ENCODE assay signal across 8 mouse cellular contexts in the genomic region with DNA sequence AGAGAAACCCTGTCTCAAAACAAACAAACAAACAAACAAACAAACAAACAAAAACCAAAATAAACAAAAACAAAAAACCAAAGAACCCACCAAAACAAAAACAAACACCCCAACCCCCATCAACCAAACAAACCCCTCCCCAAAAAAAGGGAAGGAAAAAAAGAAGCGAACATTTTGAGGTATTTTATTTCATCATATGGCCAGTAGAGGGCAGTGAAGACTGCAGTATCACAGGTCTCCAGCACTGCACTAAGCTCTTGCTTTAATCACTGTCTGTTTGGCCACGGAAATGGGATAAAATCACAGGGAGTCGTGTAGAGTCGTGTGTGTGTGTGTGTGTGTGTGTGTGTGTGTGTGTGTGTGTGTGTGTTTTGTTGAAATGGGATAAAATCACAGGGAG. TPM values are rescaled to one million over a fixed set of nuclear protein-coding genes. Genes with fewer than 3 reads are reported as not detected.
DNase-seq lines count a peak whose midpoint lies in the region; ATAC-seq and TF ChIP-seq lines count a peak whose summit lies in the region.

No protein-coding gene starts in this region.

- H3K4me1 ChIP-seq in limb, embryonic 14.5 days (ENCODE audit: control insufficient read depth, insufficient read depth, low read length): no peaks in the 10 kb centered on the region
- H3K4me1 ChIP-seq in limb, embryonic 10.5 days: peaks cover 17% of the 10 kb centered on the region

- H3K9me3 ChIP-seq in limb, embryonic 14.5 days (ENCODE audit: control insufficient read depth, low read length): no peaks in the 10 kb centered on the region
- no peaks in the 10 kb centered on the region for H3K9me3 ChIP-seq in limb, embryonic 10.5 days (replicated peaks)

- no peak overlapping the region for H3K4me3 ChIP-seq in limb, embryonic 14.5 days (replicated peaks; ENCODE audit: low read length)
- H3K4me3 ChIP-seq in limb, embryonic 10.5 days: no peak overlapping the region

- no peak overlapping the region for H3K27ac ChIP-seq in limb, embryonic 14.5 days (replicated peaks; ENCODE audit: low read depth, low read length)
- H3K27ac ChIP-seq in limb, embryonic 10.5 days: no peak overlapping the region

- no peak for ATAC-seq in limb, embryonic 14.5 days (ENCODE audit: low FRiP score, low read depth)

- no peak overlapping the region for H3K4me2 ChIP-seq in limb, embryonic 14.5 days (replicated peaks; ENCODE audit: low read depth, low read length, severe bottlenecking)

- peaks cover 11% of the 10 kb centered on the region; the same call in 1 of the 2 replicates for H3K36me3 ChIP-seq in limb, embryonic 14.5 days (ENCODE audit: control insufficient read depth, insufficient read depth, low read length)
- peaks cover 35% of the 10 kb centered on the region for H3K36me3 ChIP-seq in limb, embryonic 10.5 days

- H3K9ac ChIP-seq in limb, embryonic 14.5 days (ENCODE audit: low read depth, low read length, severe bottlenecking): no peak overlapping the region

- no peaks in the 10 kb centered on the region for H3K27me3 ChIP-seq in limb, embryonic 14.5 days (ENCODE audit: control insufficient read depth, insufficient read depth, low read length)
- no peaks in the 10 kb centered on the region for H3K27me3 ChIP-seq in limb, embryonic 10.5 days (ENCODE audit: low read depth, poor library complexity, severe bottlenecking)

- peak; percentile 5 for DNase-seq in cerebellum, adult 9-11 months
- DNase-seq in cerebellum, adult 11-12 months: no peak
- DNase-seq in limb, embryonic 14.5 days (ENCODE audit: low spot score): peak; percentile 89
- no peak for DNase-seq in limb, embryonic 10.5 days (ENCODE audit: low spot score)
- peak; percentile 79 for DNase-seq in NIH3T3 (ENCODE audit: low read depth)
- DNase-seq in induced T-regulatory cell, adult 2 months (ENCODE audit: low read depth): peak; percentile 78
- DNase-seq in layer of hippocampus, adult 11-12 months (ENCODE audit: low spot score): no peak
- DNase-seq in gastrocnemius, postnatal 25 days: no peak

- WGBS in limb, embryonic 14.5 days: 5% methylated on average over 4 of the region's 4 CpGs
- 13% methylated on average over 4 of the region's 4 CpGs for WGBS in limb, embryonic 10.5 days

- no peak for TF ChIP-seq POLR2A in limb, embryonic 14.5 days (IDR thresholded peaks at IDR 0.05; ENCODE audit: borderline replicate concordance, extremely low read depth, insufficient read depth, insufficient read length)

RNA-seq across cellular contexts. Expression of a gene that starts 4.6 kb away (rescaled TPM):
- 5.9 and 6.5 TPM in 2 replicates for polyA plus RNA-seq in limb, embryonic 14.5 days (2012; rRNA removed)
- polyA plus RNA-seq in limb, embryonic 14.5 days (2014; fragmentation: Nextera tagmentation; extraction: Ambion mirVana): 6.5 and 7.0 TPM in 2 replicates
- 15.5 and 16.1 TPM in 2 replicates for polyA plus RNA-seq in limb, embryonic 10.5 days (2016; fragmentation: Nextera tagmentation; extraction: Ambion mirVana)
- total RNA-seq in gastrocnemius, postnatal 25 days (2021): 1 to 10 TPM; 8.9 to 9.9 TPM

Comparison
In these comparisons a context has a peak if more than half of its experiments do, and no peak if none do; other contexts are left out.
1. DNase-seq: peak in cerebellum, adult 9-11 months (single experiment), limb, embryonic 14.5 days (single experiment), NIH3T3 (single experiment) and induced T-regulatory cell, adult 2 months (single experiment); none in cerebellum, adult 11-12 months (single experiment), limb, embryonic 10.5 days (single experiment), layer of hippocampus, adult 11-12 months (single experiment) and gastrocnemius, postnatal 25 days (single experiment).